Mouse (Mus musculus): ENCODE results near the gene Wars. TPM values are rescaled to one million over a fixed set of nuclear protein-coding genes. Genes with fewer than 3 reads are reported as not detected.

Gene Wars
- total RNA-seq (2023): 43.5 TPM

DNA sequence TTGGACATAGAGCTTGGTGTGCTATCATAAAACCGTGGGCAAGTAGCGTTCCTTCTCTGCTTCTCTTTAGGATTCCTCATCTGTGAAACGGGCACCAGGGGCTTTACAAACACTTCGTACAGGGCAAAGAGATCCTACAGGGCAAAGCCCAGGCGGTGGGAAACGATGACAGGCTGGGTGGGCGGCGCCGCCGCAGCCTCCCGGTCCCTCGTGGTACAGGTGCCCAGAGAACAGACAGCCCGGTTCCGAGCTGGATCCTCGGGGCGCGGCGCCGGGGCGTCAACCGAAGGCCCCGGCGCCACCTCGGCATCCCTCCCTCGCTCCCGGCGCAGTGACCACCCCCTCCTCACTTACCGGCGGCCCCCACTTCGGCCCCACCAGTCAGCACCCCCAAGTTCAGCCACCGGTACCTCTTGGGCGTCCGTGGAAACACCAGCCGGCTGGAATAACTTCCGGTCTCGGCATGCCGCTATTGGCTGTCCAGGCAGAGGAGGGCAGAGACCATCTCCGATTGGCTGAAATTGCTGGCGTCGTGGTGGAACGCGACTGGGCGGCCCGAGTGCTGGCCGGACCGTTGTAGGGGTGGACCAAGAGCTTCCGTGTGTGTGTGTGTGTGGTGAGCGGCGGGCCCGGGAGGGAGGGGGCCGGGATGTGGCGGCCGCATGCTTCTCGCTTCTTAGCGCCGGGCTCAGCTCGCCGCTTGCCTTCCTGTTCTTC lies at the start of gene Wars:
Gene Wars (minus strand): TSS at position 460 of the 717 bp plus-strand sequence.

DNA sequence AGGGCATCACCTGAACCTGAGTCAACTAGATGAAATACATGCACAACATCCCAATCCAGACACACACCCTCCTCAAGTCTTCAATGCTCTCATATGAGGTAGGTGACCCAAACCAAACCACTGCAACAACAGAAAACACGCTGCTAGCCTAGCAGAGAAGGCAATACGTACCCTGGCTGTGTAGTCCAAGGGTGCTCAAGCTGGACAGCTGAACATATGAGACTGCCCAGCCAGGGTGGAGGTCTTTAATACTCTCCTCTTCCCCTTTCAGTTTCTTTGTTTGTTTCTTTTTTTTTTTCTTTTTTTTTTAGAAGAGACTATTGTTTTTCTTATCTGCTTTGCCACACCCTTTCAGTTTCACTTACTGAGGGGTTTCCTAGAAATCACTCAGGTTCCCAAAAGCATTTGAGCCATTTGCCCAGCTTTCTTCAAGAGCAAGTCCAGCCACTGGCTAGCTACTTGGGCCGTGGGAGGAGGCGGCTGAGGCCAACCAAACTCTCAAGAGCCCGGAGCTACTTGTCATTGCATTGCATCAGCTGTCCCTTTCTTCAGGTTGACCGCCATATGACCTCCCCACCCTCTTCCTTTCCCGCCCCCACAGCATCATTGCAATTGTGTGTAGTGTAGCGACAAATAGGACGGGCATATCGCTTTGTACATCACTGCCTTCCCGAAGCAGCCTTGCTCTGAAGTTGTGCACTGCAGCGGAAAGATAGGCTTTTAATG lies 822 bp downstream of the Wars start, which contains the start of gene Wdr25:
Gene Wdr25 (plus strand): TSS at position 643 of the 726 bp plus-strand sequence.

GRCm38 (mm10) chr12:108835840-108836409 lies 58.0 kb downstream of the Wars start, which contains the start of the genes Slc25a29 and Slc25a47:
Gene Slc25a29, minus strand, starts transcription at chr12:108835883.
Gene Slc25a47, plus strand, starts transcription at chr12:108836046.

Other genes with a start within 250 kb of the Wars start
- not detected for gene Degs2, start 191.9 kb downstream of the Wars start, total RNA-seq (2023)
- 88.8 TPM for gene Yy1, start 101.2 kb downstream of the Wars start, total RNA-seq (2023)
- 6.1 TPM for gene Slc25a29, start 58.3 kb downstream of the Wars start, total RNA-seq (2023)
- 7.1 TPM for gene Slc25a47, start 58.1 kb downstream of the Wars start, total RNA-seq (2023)
- gene Wdr25, start 543 bp downstream of the Wars start, total RNA-seq (2023): 7.3 TPM
- 1.9 TPM for gene Begain, start 174.0 kb upstream of the Wars start, total RNA-seq (2023)

All from CD8-positive naive resting alpha-beta T cell, adult 57 days (primary cell).